Mouse (Mus musculus) hindbrain, embryonic 15.5 days (tissue): ENCODE measurements around the gene Bri3bp. TPM values are rescaled to one million over a fixed set of nuclear protein-coding genes. Genes with fewer than 3 reads are reported as not detected.

ENCODE experiments used
- ATAC-seq: fragments of 200-750 bp; cut with Nextera tagmentation; 2 replicates; pipeline ENCODE4 v1.8.0; 2017; ENCODE audit warnings: low read depth, moderate number of reproducible peaks, moderate TSS enrichment; ENCODE audit not compliant: low FRiP score
- H3K27ac ChIP-seq: fragments of 300-500 bp; sonication (generic); replicated peaks from 2 replicates; pipeline ENCODE4 v1.5.1; 2015; ENCODE audit warnings: mild to moderate bottlenecking, inconsistent platforms
- H3K27me3 ChIP-seq: fragments of 300-500 bp; sonication (generic); 2 replicates; pipeline ENCODE4 v1.6.1; 2015; ENCODE audit warnings: control low read depth, inconsistent platforms
- H3K36me3 ChIP-seq: fragments of 300-500 bp; sonication (generic); 2 replicates; pipeline ENCODE4 v1.6.1; 2015; ENCODE audit warnings: control low read depth, inconsistent platforms
- H3K4me1 ChIP-seq: fragments of 300-500 bp; sonication (generic); replicated peaks from 2 replicates; pipeline ENCODE4 v1.6.1; 2015; ENCODE audit warnings: control low read depth, inconsistent platforms
- H3K4me2 ChIP-seq: fragments of 300-500 bp; sonication (generic); 2 replicates; pipeline ENCODE4 v1.6.1; 2015; ENCODE audit warnings: moderate library complexity, mild to moderate bottlenecking, inconsistent platforms
- H3K4me3 ChIP-seq: fragments of 300-500 bp; sonication (generic); 2 replicates; pipeline ENCODE4 v1.5.1; 2015; ENCODE audit warnings: mild to moderate bottlenecking, inconsistent platforms
- H3K9ac ChIP-seq: fragments of 300-500 bp; sonication (generic); 2 replicates; pipeline ENCODE4 v1.6.1; 2015; ENCODE audit warnings: inconsistent platforms
- H3K9me3 ChIP-seq: fragments of 300-500 bp; sonication (generic); 2 replicates; pipeline ENCODE4 v1.6.1; 2016; ENCODE audit warnings: control low read depth, inconsistent platforms
- WGBS: fragments of 180-500 bp; shearing (Covaris S2); methylation state at CpG from one replicate; pipeline ENCODE4 v1.1.7; 2015; 5-methylcytosine and 5-hydroxymethylcytosine counted together
- polyA plus RNA-seq: library from polyadenylated mRNA; unstranded; fragments of >200 nt; fragmentation: Nextera tagmentation; extraction: Ambion mirVana; gene quantifications from 2 replicates; pipeline ENCODE4 v1.2.1, GENCODE M21; 2015

The Bri3bp gene
- polyA plus RNA-seq, 1 experiment from 2014 or later = 42.8 TPM

DNA sequence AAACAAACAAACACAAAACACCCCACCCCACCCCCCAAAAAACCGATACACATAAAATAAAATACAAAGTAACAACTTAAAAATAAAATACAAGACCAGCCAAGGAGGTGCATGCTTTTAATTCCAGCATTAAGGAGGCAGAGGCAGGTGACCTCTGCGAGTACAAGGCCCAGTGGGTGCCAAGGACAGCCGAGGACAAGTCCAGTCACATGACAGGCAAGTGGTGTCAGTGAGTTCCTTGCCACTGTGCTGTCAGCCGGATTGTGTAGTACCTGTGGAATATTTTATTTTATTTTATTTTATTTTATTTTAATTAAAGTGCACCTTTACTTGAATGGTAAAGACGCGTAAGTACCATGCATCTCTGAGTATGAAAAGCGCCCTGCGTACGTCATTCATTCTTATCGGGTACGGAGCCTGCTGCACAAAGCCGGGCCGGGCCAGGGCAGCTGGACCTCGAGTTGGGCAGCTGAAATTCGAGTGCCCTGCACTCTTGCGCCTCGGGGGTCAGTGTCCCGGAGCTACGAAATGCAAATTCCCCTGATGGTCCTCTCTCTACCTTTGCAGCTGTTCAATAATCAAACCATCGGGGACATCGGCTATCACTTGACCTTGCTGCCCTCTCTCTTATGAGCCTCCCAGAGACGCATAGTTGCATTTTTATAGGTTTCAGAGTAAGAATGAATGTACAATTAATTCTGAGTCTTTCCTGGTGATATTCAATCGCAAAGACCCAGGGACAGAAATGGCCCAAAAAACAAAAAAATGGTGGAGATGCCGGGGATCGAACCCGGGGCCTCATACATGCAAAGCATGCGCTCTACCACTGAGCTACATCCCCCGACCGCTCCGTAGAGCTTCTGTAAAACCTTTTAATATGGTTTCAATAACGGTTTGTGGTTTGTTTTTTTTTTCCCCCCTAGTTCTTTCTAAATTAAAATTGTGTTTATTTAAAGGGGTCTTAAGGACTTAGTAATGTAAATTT is 37.6 kb upstream of the Bri3bp start:
- no peaks in the 10 kb centered on the region for H3K27me3 ChIP-seq
- peak overlapping the region; percentile 37 for H3K4me3 ChIP-seq
- peaks cover 19% of the 10 kb centered on the region for H3K4me1 ChIP-seq
- no peaks in the 10 kb centered on the region for H3K36me3 ChIP-seq
- peak overlapping the region; percentile 43 for H3K9ac ChIP-seq
- ATAC-seq = peak; percentile 17; the same call in 1 of the 2 replicates
- 12% methylated on average over 31 of the region's 31 CpGs for WGBS
- peak overlapping the region; percentile 62 for H3K4me2 ChIP-seq
- peak overlapping the region; percentile 73 for H3K27ac ChIP-seq
- H3K9me3 ChIP-seq = no peaks in the 10 kb centered on the region

- Histone ChIP-seq H3K27ac (peak overlapping the region; percentile 91), H3K4me1 (peaks cover 20% of the 10 kb centered on the region), H3K36me3 (no peaks in the 10 kb centered on the region), H3K27me3 (no peaks in the 10 kb centered on the region), H3K9me3 (no peaks in the 10 kb centered on the region), H3K4me3 (peak overlapping the region; percentile 62), H3K4me2 (peak overlapping the region; percentile 62), H3K9ac (peak overlapping the region; percentile 58)
- 2% methylated on average over 7 of the region's 7 CpGs for WGBS
- no peak for ATAC-seq
Measured at GRCm38 (mm10) chr5:125404536-125404902, 36.8 kb upstream of the Bri3bp start.

DNA sequence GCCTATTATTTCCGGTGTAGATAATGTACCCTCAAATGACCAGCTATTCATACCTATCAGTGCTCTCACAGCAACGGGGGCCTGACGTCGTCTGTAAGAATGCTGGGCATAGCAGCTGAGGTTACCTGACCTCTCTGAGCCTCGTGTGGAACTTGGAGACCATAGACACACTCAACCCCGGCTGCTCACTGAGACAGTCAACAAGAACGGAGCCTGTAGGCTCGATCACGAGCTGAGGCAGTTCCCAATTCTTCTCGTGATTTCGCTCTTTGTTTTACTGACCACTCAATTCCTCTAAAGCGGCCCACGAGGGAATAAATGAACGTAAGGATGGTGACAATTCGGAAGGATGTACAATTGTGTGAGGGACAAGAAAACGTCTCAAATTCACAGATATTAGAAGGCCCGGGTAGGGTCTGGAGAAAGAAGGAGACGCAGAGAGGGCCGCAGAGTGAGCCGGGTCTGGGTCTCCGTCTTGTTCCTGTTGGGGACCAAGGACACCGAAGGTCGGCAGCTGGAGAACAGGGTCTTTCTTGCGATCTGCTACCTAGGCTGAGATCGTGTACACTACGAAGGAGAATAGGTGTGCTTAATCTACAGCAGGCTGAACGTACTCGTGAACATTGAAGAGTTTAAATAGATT is 36.3 kb upstream of the Bri3bp start:
- H3K27me3 ChIP-seq = no peaks in the 10 kb centered on the region
- WGBS = under 1% methylated on average over 28 of the region's 28 CpGs
- 0 out of 2 replicates have a peak, but pooled peaks have one; percentile 17 for ATAC-seq

GRCm38 (mm10) chr5:125405546-125406248 is 35.7 kb upstream of the Bri3bp start:
- under 1% methylated on average over 31 of the region's 31 CpGs for WGBS
- ATAC-seq = peak; percentile 59
- Histone ChIP-seq H3K4me1 (peaks cover 24% of the 10 kb centered on the region), H3K36me3 (no peaks in the 10 kb centered on the region), H3K27ac (peak overlapping the region; percentile 91), H3K9ac (peak overlapping the region; percentile 62), H3K27me3 (no peaks in the 10 kb centered on the region), H3K4me3 (peak overlapping the region; percentile 62), H3K9me3 (no peaks in the 10 kb centered on the region), H3K4me2 (peak overlapping the region; percentile 62)

More for the DNA sequence above, 36.3 kb upstream of the Bri3bp start:
- Histone ChIP-seq H3K27ac (peak overlapping the region; percentile 91), H3K36me3 (no peaks in the 10 kb centered on the region), H3K4me3 (peak overlapping the region; percentile 62), H3K4me1 (peaks cover 24% of the 10 kb centered on the region), H3K4me2 (peak overlapping the region; percentile 62), H3K9me3 (no peaks in the 10 kb centered on the region), H3K9ac (peak overlapping the region; percentile 58)

DNA sequence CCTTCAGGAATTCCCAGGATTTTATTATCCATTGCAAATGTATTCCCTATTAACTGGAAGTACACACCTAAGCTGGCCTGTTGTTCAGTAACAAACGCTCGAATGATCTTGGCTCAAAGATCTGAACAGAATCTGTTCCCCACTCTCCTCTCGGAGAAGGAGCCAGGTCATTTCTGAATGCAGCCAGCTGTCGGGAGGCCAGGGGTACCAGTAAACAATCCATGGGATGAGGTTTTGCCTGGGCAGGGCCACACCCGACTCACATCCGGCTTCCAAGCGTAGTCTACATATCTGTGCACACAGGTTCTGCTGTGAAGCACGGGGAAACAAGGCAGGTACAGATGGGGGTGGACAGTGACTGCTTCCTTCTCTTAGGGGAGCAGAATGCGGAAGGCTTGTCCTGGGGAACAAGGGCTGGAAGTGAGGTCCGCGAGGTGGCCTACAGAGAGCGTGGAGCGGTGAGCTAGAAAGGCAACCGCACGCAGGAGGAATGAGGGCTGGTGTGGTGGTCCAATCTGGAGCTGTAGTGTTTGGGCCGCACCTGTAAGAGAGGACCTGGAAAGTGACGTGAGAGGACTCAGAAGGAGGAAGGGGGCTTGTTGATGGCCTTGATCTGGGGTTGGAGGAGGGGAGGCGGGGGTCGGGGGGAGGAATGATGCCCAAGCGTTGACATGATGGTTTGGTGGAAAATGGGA is 34.9 kb upstream of the Bri3bp start:
- H3K4me2 ChIP-seq = peak overlapping the region; percentile 62
- no peaks in the 10 kb centered on the region for H3K36me3 ChIP-seq
- no peaks in the 10 kb centered on the region for H3K9me3 ChIP-seq
- 2% methylated on average over 20 of the region's 20 CpGs for WGBS
- H3K27me3 ChIP-seq = no peaks in the 10 kb centered on the region
- H3K4me3 ChIP-seq = peak overlapping the region; percentile 62
- ATAC-seq = peak; percentile 32; the same call in 1 of the 2 replicates
- peaks cover 24% of the 10 kb centered on the region for H3K4me1 ChIP-seq
- peak overlapping the region; percentile 91 for H3K27ac ChIP-seq
- peak overlapping the region; percentile 52 for H3K9ac ChIP-seq

DNA sequence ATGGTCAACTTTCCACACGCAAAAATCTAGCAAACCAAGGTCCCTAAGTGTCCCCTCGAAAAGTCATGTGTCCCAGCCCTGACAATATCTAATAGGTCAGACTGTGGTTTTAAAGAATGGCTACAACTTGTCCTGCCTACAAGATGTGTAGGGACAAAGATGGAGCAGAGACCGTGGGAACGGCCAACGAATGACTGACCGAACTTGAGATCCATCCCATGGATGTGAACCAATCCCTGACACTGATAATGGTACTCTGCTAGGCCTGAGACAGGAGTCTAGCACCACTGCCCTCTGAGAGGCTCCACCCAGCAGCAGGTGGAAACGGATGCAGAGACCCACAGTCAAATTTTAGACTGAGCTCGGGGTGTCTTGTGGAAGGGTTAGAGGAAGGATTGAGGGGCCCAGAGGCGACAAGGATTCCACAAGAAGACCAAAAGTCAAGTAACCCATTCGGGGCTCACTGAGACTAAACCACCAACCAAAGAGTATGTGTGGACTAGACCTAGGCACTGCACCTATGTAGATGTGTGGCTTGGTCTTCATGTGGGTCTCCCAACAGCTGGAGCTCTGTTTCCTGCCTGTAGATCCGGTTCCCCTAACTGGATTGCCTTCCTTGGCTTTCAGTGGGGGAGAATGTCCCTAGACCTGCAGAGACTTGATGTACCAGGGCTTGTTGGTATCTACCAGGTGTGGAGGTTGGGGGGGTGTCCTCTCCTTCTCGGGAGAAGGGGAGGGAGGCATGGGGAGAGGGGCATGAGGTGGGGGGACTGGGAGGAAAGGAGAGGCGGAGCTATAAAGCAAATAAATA is 34.1 kb upstream of the Bri3bp start:
- Histone ChIP-seq H3K4me1 (peaks cover 24% of the 10 kb centered on the region), H3K4me2 (peak overlapping the region; percentile 62), H3K9me3 (no peaks in the 10 kb centered on the region), H3K36me3 (no peaks in the 10 kb centered on the region), H3K9ac (peak overlapping the region; percentile 52), H3K27ac (peak overlapping the region; percentile 91), H3K27me3 (no peaks in the 10 kb centered on the region), H3K4me3 (peak overlapping the region; percentile 62)
- WGBS = 61% methylated on average over 13 of the region's 13 CpGs
- no peak for ATAC-seq

DNA sequence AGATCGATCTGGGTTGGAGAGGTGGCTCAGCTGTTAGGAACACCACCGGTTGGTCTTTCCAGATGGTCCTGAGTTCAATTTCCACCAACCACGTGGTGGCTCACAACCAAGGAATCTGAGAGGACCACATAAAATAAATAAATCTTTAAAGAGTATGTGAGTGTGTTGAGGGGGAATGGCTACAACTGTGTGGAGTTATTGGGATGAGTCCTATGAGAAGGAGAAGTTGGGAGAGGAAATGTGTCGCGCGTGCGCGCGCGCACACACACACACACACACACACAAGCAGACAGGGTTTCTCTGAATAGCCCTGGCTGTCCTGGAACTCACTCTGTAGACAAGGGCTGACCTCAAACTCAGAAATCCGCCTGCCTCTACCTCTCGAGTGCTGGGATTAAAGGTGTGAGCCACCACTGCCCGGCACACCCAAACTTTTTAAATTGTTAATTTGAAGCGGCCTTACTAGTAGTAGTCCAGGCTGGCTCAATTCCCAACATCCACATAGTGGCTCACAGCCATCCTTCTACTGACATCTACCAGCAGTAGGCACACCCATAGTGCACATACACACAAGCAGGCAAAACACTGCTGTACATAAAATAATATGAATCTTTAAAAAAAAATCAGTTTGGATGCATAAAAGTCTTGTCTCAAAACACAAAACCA is 33.3 kb upstream of the Bri3bp start:
- Histone ChIP-seq H3K27ac (no peak overlapping the region), H3K36me3 (peaks cover 2% of the 10 kb centered on the region; the same call in 1 of the 2 replicates), H3K4me3 (no peak overlapping the region), H3K27me3 (no peaks in the 10 kb centered on the region), H3K4me2 (0 out of 2 replicates have a peak overlapping the region, but pooled peaks have one; percentile 50), H3K9ac (no peak overlapping the region), H3K4me1 (peaks cover 24% of the 10 kb centered on the region), H3K9me3 (no peaks in the 10 kb centered on the region)
- WGBS = 75% methylated on average over 14 of the region's 14 CpGs
- ATAC-seq = no peak

GRCm38 (mm10) chr5:125408842-125409241 is 32.5 kb upstream of the Bri3bp start:
- Histone ChIP-seq H3K27ac (peak overlapping the region; percentile 74), H3K4me3 (peak overlapping the region; percentile 35), H3K9me3 (no peaks in the 10 kb centered on the region), H3K4me1 (peaks cover 18% of the 10 kb centered on the region), H3K27me3 (no peaks in the 10 kb centered on the region), H3K36me3 (peaks cover 8% of the 10 kb centered on the region), H3K9ac (no peak overlapping the region), H3K4me2 (peak overlapping the region; percentile 50)
- peak; percentile 37 for ATAC-seq
- WGBS = under 1% methylated on average over 13 of the region's 13 CpGs

DNA sequence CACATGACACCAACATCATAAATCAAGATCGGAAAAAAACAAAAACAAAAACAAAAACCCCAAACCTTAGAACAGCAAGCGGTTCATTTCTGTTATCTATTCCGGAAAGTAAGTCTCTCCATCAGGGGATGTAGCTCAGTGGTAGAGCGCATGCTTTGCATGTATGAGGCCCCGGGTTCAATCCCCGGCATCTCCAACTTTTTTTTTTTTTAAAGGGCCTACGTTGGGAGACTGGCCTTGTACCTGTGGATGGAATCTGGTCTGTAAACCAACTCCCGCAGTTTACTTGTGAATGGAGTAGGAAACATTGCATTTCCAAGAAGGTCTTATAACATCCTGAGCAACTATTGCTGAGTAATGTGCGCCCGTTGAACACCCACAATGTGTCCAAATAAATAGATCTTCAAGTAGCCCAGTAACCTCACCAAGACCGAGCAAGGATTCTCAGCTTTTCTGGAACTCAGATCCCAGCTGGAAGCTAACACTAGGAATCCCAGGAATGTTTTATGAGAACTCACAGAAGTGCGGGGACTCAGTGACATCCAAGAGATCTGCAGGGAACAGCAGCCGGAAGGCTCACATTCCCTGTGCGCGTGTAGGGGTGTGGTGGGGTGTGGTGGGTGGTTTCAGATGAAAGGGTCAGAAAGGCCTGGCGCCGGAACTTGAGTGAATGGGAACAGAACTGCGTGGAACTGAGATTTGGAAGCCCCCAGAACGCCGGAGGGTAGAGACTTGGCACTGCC is 31.8 kb upstream of the Bri3bp start:
- Histone ChIP-seq H3K27me3 (no peaks in the 10 kb centered on the region), H3K4me1 (peaks cover 17% of the 10 kb centered on the region), H3K36me3 (peaks cover 12% of the 10 kb centered on the region), H3K4me2 (peak overlapping the region; percentile 50), H3K27ac (peak overlapping the region; percentile 74), H3K9me3 (no peaks in the 10 kb centered on the region), H3K4me3 (peak overlapping the region; percentile 35), H3K9ac (no peak overlapping the region)
- no peak for ATAC-seq
- WGBS = 12% methylated on average over 20 of the region's 20 CpGs
